Comparison of ENCODE assay signal across 8 mouse cellular contexts in the genomic region with DNA sequence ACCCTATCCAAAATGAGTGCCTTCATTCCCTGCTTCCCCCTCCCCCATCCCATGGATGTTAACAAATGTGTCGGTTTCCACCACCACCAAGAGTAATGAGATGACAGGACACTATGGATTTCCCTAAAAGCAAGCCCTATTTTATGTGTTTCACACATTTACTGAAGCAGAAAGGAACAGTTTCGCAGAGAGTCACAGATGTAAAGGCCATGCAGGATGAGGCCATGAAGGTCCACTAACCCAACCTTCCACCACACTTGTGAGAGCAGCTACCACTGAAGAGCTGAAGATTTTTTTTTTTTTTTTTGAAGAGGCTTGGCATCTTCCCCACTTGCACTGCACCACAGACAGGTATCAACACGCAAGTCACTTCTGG. TPM values are rescaled to one million over a fixed set of nuclear protein-coding genes. Genes with fewer than 3 reads are reported as not detected.
DNase-seq lines count a peak whose midpoint lies in the region; ATAC-seq and TF ChIP-seq lines count a peak whose summit lies in the region.

No protein-coding gene starts in this region.

- H3K4me2 ChIP-seq in limb, embryonic 15.5 days: peak overlapping the region; percentile 64
- H3K4me2 ChIP-seq in stomach, embryonic 15.5 days: peak overlapping the region; percentile 60

- no peak for ATAC-seq in limb, embryonic 15.5 days (ENCODE audit: insufficient number of reproducible peaks, low FRiP score, low TSS enrichment, low read depth)
- ATAC-seq in stomach, embryonic 15.5 days (ENCODE audit: insufficient read depth, low FRiP score, low read depth): no peak

- 17% methylated on average over 3 of the region's 3 CpGs for WGBS in heart, adult 2 months
- 21% methylated on average over 3 of the region's 3 CpGs for WGBS in limb, embryonic 15.5 days
- 19% methylated on average over 3 of the region's 3 CpGs for WGBS in stomach, embryonic 15.5 days

- H3K9ac ChIP-seq in heart, adult 2 months (ENCODE audit: low read depth, low read length): peak overlapping the region; percentile 85; the same call in 1 of the 2 replicates
- H3K9ac ChIP-seq in limb, embryonic 15.5 days: peak overlapping the region; percentile 55
- H3K9ac ChIP-seq in stomach, embryonic 15.5 days: peak overlapping the region; percentile 61; the same call in 1 of the 2 replicates

- no peaks in the 10 kb centered on the region for H3K79me2 ChIP-seq in heart, adult 2 months (replicated peaks; ENCODE audit: control insufficient read depth, insufficient read depth, low read length)

- H3K36me3 ChIP-seq in heart, adult 2 months (ENCODE audit: control insufficient read depth, insufficient read depth, low read length): no peaks in the 10 kb centered on the region
- H3K36me3 ChIP-seq in limb, embryonic 15.5 days: no peaks in the 10 kb centered on the region
- H3K36me3 ChIP-seq in stomach, embryonic 15.5 days: no peaks in the 10 kb centered on the region

- TF ChIP-seq EP300 in heart, adult 2 months (IDR thresholded peaks at IDR 0.05; ENCODE audit: insufficient read depth, low read depth, low read length): no peak

- no peak for TF ChIP-seq POLR2A in heart, adult 2 months (IDR thresholded peaks at IDR 0.05; ENCODE audit: insufficient read depth, low read depth, low read length)
- no peak; the same call in 1 of the 2 replicates for TF ChIP-seq POLR2A in embryonic fibroblast, embryonic 13.5 days (IDR thresholded peaks at IDR 0.05; ENCODE audit: low read depth, low read length)

- intact Hi-C loops in heart, adult 2 months (cut with DNase I): loop anchor here (10.0 kb wide), 1 partner anchor 491 kb away; a partner anchor contains a TSS
- intact Hi-C loops in heart, postnatal 36 days (cut with DNase I): loop anchor here (5.0 kb wide), 3 partner anchors 204 to 494 kb away; a partner anchor contains a TSS

- peak overlapping the region; percentile 91 for H3K27ac ChIP-seq in heart, adult 2 months
- no peak overlapping the region for H3K27ac ChIP-seq in embryonic fibroblast, embryonic 13.5 days (ENCODE audit: insufficient read depth, low read length)
- H3K27ac ChIP-seq in limb, embryonic 15.5 days: peak overlapping the region; percentile 97
- H3K27ac ChIP-seq in stomach, embryonic 15.5 days: peak overlapping the region; percentile 98

- H3K27me3 ChIP-seq in heart, adult 2 months (ENCODE audit: control insufficient read depth, insufficient read depth, low read length): no peaks in the 10 kb centered on the region
- H3K27me3 ChIP-seq in limb, embryonic 15.5 days: no peaks in the 10 kb centered on the region
- no peaks in the 10 kb centered on the region for H3K27me3 ChIP-seq in stomach, embryonic 15.5 days (replicated peaks)

- H3K4me3 ChIP-seq in heart, adult 2 months: peak overlapping the region; percentile 89
- H3K4me3 ChIP-seq in embryonic fibroblast, embryonic 13.5 days (ENCODE audit: insufficient read depth, low read length): peak overlapping the region; percentile 80
- peak overlapping the region; percentile 67 for H3K4me3 ChIP-seq in limb, embryonic 15.5 days
- H3K4me3 ChIP-seq in stomach, embryonic 15.5 days (replicated peaks): peak overlapping the region; percentile 85

- TF ChIP-seq CTCF in heart, adult 2 months (IDR thresholded peaks at IDR 0.05): no peak
- no peak for TF ChIP-seq CTCF in embryonic fibroblast, embryonic 13.5 days (IDR thresholded peaks at IDR 0.05; ENCODE audit: borderline replicate concordance, insufficient read depth, low read length)

- H3K9me3 ChIP-seq in limb, embryonic 15.5 days: no peaks in the 10 kb centered on the region
- H3K9me3 ChIP-seq in stomach, embryonic 15.5 days: no peaks in the 10 kb centered on the region

- no peak for DNase-seq in heart, adult 2 months
- DNase-seq in heart, postnatal 36 days: no peak
- peak; percentile 25 to 30 for DNase-seq in right cerebral cortex, postnatal 10 days (ENCODE audit: low spot score in 2 of 2)
- no peak for DNase-seq in right cerebral cortex, postnatal 25 days
- DNase-seq in adrenal gland, postnatal 4 days (ENCODE audit: low spot score in 2 of 2): no peak

- no peaks in the 10 kb centered on the region for H3K4me1 ChIP-seq in heart, adult 2 months (ENCODE audit: control insufficient read depth, insufficient read depth, low read length)
- peaks cover 2% of the 10 kb centered on the region; the same call in 1 of the 2 replicates for H3K4me1 ChIP-seq in embryonic fibroblast, embryonic 13.5 days (ENCODE audit: control insufficient read depth, insufficient read depth, low read length)
- peaks cover 18% of the 10 kb centered on the region; the same call in 1 of the 2 replicates for H3K4me1 ChIP-seq in limb, embryonic 15.5 days
- peaks cover 3% of the 10 kb centered on the region; the same call in 1 of the 2 replicates for H3K4me1 ChIP-seq in stomach, embryonic 15.5 days

RNA-seq across cellular contexts. Expression of a gene that starts 0.8 kb away (rescaled TPM):
- total RNA-seq in heart, adult 2 months (2021): 10 to 100 TPM; 35.0 to 37.1 TPM
- polyA plus RNA-seq in heart, adult 2 months (2012; rRNA removed): 11.8 and 25.0 TPM in 2 replicates
- 10 to 100 TPM; 40.1 to 41.5 TPM for total RNA-seq in heart, postnatal 36 days (2021)
- polyA plus RNA-seq in embryonic fibroblast, embryonic 13.5 days (2011; ENCODE audit: insufficient read length, low read depth, missing spikeins): 43.8 and 44.1 TPM in 2 replicates
- polyA plus RNA-seq in limb, embryonic 15.5 days (2015; fragmentation: Nextera tagmentation; extraction: Ambion mirVana): 26.0 and 29.8 TPM in 2 replicates
- 18.0 and 18.2 TPM in 2 replicates for polyA plus RNA-seq in stomach, embryonic 15.5 days (2015; fragmentation: Nextera tagmentation; extraction: Ambion mirVana)
- total RNA-seq in adrenal gland, postnatal 4 days (2021): 10 to 100 TPM; 76.1 to 79.0 TPM

RNA-seq across cellular contexts. Expression of a gene that starts 19.6 kb away (rescaled TPM):
- total RNA-seq in heart, adult 2 months (2021): not detected
- polyA plus RNA-seq in heart, adult 2 months (2012; rRNA removed): not detected in 2 replicates
- total RNA-seq in heart, postnatal 36 days (2021): not detected
- polyA plus RNA-seq in embryonic fibroblast, embryonic 13.5 days (2011; ENCODE audit: insufficient read length, low read depth, missing spikeins): not detected in 2 replicates
- 0.28 and 0.31 TPM in 2 replicates for polyA plus RNA-seq in limb, embryonic 15.5 days (2015; fragmentation: Nextera tagmentation; extraction: Ambion mirVana)
- polyA plus RNA-seq in stomach, embryonic 15.5 days (2015; fragmentation: Nextera tagmentation; extraction: Ambion mirVana): 0.15 and 0.35 TPM in 2 replicates
- total RNA-seq in adrenal gland, postnatal 4 days (2021): under 1 TPM in 1 of 2 experiments, not detected in 1; 0.73 TPM

Comparison
In these comparisons a context has a peak if more than half of its experiments do, and no peak if none do; other contexts are left out.
1. DNase-seq: peak in right cerebral cortex, postnatal 10 days (2 of 2); none in heart, adult 2 months (0 of 2), heart, postnatal 36 days (0 of 2), right cerebral cortex, postnatal 25 days (single experiment) and adrenal gland, postnatal 4 days (0 of 2).
2. Peak in every context shown above with its lines, with median percentiles within 50 percentile points of each other: H3K4me3 ChIP-seq and H3K9ac ChIP-seq.